Mouse (Mus musculus): Measurements from ENCODE around the gene Epb41l1.
"Not testable (repeated sequence)": the region's sequence is repeated elsewhere in the genome, so short reads cannot be mapped to it uniquely, and the experiment has no call there.

Epb41l1 gene

GRCm38 (mm10) chr2:156420694-156421380 is at the start of gene Epb41l1:
Epb41l1 (plus strand) TSS chr2:156420909.
- DNase-seq (ENCODE audit: low read depth, low spot score) = no peak

GRCm38 (mm10) chr2:156376956-156377355 is 43.8 kb upstream of the Epb41l1 start:
- no peak for DNase-seq (ENCODE audit: low read depth, low spot score)

DNA sequence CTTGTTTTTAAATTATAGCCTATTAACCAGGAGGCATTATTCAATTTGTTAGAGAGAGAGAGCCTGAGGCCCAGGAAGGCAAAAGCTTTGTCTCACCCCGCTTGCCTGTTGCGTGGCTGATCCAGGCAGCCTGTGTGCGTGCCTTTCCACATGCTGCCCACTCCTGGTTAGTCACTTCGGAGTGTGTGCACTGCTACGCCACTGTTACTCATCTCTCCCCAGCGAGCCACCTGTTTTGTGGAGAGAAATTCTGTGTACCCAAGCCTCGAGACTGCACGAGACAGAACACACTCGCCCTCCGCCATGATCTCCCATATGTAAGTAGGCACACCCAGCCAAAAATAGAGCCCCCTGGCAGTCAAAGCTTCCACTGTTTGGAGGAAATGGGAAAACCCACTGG is 40.8 kb upstream of the Epb41l1 start:
- no peak for DNase-seq (ENCODE audit: low read depth, low spot score)

DNA sequence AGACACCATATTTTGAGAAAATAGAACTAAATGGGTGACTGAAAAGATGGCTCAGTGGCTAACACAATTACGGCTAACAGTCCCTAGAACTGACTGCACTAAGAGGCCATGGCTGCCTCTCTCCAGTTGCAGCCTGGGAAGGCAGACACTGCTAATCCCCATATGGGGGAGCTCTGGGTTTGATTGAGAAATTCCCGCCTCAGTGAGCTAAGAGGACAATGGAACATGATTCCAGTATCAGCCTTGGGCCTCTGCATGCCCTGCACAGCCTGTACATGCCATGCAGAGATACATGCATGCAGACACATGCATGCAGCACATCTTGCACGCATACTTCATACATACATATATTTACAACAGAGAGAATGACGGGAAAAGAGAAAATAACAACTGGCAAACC is 39.4 kb upstream of the Epb41l1 start:
- DNase-seq (ENCODE audit: low read depth, low spot score) = no peak

GRCm38 (mm10) chr2:156392461-156393154 is 28.1 kb upstream of the Epb41l1 start:
- DNase-seq (ENCODE audit: low read depth, low spot score) = peak; percentile 82

DNA sequence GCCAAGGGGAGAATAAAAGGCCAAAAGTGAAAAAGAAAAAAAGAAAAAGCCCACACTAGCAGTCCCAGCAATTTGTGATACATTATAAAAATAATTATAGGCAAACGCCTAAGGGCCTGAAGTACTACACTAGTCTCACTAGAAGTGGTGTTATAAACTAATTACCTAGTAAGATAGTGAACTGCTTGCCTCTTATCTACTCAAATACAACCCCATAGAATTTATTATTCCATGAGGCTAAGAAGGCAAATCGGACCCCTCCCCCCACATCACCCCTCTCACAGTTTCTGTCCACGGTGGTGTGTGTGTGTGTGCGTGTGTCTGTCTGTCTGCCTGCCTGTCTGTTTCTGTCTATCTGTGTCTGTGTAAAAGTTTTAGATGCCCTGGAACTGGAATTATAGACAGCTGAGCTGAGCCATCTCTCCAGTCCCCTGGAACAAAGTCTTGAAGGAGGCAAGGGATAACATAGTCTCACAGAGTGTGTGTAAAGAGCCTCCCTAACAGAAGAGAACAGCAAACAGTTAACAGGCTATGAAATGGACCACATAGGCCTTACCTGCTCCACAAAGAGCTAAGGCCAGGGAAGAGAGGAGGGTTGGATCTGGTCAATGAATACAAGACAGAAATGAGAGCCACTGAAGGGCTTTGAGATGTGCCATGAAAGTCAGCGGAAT is 27.4 kb upstream of the Epb41l1 start:
- no peak for DNase-seq (ENCODE audit: low read depth, low spot score)

GRCm38 (mm10) chr2:156394282-156394681 is 26.4 kb upstream of the Epb41l1 start:
- DNase-seq (ENCODE audit: low read depth, low spot score) = no peak

DNA sequence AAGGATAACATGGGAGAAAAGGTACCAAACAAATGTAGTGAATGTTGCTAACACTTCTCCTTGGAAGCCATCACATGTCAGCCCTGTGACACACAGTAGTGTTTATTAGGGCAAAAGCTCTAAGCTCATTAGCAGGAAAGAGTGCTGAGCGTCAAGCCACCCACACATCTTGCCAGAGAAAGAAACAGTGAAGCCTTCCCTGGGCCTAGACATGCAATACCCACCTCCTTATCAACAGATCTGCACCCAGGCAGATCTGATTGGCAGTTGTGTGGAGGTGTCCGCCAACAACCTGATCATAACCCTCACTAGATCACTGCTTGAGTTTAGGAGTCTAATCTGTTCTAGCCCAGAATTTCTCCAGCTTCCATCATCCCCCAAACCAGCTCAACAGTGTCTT is 24.6 kb upstream of the Epb41l1 start:
- DNase-seq (ENCODE audit: low read depth, low spot score) = no peak

GRCm38 (mm10) chr2:156397988-156398387 is 22.7 kb upstream of the Epb41l1 start:
- no peak for DNase-seq (ENCODE audit: low read depth, low spot score)

- no peak for DNase-seq (ENCODE audit: low read depth, low spot score)
These were observed 21.2 kb upstream of the Epb41l1 start for GRCm38 (mm10) chr2:156399485-156399884.

DNA sequence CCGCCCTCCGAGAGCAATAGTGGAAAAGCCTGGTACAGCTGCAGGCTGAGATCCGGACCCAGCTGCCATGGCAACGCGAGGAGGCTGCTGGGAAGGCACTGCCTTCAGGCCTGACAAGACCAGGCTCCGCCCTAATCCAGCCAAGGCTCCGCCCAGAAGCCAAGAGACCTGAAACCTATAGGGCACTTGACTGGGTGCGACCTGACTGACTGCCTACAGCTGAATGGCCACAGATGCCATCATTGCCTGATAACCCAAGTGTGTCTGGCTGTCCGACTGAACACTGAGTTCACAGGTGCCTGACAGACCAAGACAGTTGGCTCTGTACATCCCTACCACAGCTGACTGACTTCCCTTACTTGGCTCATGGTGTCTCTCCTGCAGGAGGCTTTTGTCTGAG is 19.4 kb upstream of the Epb41l1 start:
- DNase-seq (ENCODE audit: low read depth, low spot score) = peak; percentile 76

DNA sequence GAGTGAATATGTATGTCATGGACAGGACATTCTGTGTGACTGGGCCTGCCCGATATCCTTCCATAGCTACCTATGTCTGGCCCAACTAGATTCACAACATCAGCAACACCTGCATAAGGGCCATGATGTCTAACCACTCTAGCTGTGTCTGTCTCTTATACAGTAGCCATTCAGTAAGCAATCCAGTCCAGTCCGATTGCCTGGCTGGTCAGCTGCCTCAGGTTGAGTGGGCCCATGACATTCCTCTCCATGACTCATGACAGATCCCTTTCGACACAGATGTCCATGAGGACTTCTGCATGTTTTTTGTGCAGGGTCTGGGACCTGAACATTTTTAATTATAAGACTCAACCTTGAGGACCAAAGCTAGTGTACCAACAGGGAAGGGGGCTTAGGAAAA is 18.7 kb upstream of the Epb41l1 start:
- DNase-seq (ENCODE audit: low read depth, low spot score) = no peak

- DNase-seq (ENCODE audit: low read depth, low spot score) = no peak
These were observed 13.7 kb upstream of the Epb41l1 start for GRCm38 (mm10) chr2:156406987-156407386.

DNA sequence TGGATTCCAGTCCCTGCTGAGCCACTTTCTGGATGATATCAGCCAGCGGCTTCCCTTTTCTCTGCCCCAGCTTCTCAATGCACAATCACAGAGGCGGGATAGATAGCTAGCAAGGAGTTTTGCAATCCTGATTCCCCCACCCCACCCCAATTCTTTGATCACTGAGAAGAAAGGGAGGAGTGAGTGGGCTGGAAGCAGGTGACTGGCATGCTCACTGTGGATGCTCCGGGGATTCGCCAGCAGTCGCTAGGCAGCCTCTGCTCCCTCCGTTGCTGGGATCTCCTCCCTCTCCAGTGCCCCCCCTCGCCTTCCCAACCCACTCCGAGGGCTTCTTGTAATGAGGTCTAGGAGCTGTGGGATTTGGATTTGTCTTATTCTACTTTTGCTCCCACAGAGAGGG is 12.5 kb upstream of the Epb41l1 start:
- DNase-seq (ENCODE audit: low read depth, low spot score) = no peak

DNA sequence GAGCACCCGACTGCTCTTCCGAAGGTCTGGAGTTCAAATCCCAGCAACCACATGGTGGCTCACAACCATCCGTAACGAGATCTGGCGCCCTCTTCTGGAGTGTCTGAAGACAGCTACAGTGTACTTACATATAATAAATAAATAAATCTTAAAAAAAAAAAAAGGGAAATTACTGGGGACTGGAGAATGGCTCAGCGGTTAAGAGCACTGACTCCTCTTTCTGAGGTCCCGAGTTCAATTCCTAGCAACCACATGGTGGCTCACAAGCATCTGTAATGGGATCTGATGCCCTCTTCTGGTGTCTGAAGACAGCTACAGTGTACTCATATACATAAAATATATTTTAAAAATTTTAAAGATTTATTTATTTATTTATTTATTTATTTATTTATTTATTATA is 9.4 kb upstream of the Epb41l1 start:
- DNase-seq (ENCODE audit: low read depth, low spot score) = not testable (repeated sequence)

DNA sequence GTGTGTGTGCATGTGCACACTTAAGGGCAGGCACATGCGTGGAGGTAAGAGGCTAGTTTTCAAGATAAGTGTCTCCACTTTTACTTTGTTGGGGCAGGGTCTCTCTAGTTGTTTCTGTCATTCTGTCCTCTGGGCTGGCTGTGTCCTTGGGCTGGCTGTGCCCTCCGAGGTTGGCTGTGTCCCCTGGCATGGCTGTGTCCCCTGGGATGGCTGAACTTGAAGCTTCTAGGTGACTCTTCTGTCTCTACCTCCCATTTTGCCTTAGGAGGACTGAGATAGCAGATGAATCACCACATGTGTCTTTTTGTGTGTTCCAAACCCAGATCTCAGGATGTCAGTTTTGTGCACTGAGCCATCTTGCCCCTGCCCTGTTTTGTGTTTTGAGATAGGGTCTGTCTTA is 5.7 kb upstream of the Epb41l1 start:
- DNase-seq (ENCODE audit: low read depth, low spot score) = no peak

DNA sequence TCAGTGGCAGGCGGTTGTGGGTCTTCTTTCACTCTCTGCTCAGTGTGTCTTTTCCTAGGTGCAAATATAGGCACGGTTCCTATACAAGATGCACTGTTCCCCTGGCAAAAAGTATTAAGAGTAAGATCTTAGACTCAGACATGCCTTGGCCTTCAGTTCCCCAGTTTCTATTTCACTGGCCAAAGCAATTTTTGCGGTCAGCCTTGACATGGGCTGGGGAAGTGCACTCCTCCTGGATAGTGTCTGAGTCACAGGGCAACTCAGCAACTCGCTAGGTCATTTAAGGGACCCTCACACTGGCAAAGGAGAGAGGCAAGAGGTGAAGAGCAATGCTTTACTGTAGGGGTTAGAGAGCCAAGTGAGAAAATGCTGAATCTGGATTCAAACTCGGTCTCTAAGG is 5.0 kb upstream of the Epb41l1 start:
- DNase-seq (ENCODE audit: low read depth, low spot score) = no peak

- no peak for DNase-seq (ENCODE audit: low read depth, low spot score)
These were observed 3.5 kb upstream of the Epb41l1 start for GRCm38 (mm10) chr2:156417194-156417593.

GRCm38 (mm10) chr2:156418467-156418866 is 2.2 kb upstream of the Epb41l1 start:
- no peak for DNase-seq (ENCODE audit: low read depth, low spot score)

- no peak for DNase-seq (ENCODE audit: low read depth, low spot score)
These were observed 399 bp upstream of the Epb41l1 start for GRCm38 (mm10) chr2:156420327-156420693.

GRCm38 (mm10) chr2:156421381-156422110 is 837 bp downstream of the Epb41l1 start:
- no peak for DNase-seq (ENCODE audit: low read depth, low spot score)

- DNase-seq (ENCODE audit: low read depth, low spot score) = no peak
These were observed 1.9 kb downstream of the Epb41l1 start for GRCm38 (mm10) chr2:156422631-156423030.

All from forelimb bud, embryonic 11.5 days (tissue).